Mouse (Mus musculus): Measurements from ENCODE around the gene Fam133b. TPM values are rescaled to one million over a fixed set of nuclear protein-coding genes. Genes with fewer than 3 reads are reported as not detected.

The Fam133b gene
- total RNA-seq (2015) (82.1 and 105 TPM in 2 replicates), total RNA-seq (2017) (98.5 and 129 TPM in 2 replicates)

- ATAC-seq (replicated peaks; ENCODE audit: poor library complexity): peak; percentile 97
Measured at GRCm38 (mm10) chr5:3543629-3544479, at the start of gene Fam133b. TSS of gene Fam133b (plus strand) at chr5:3543833.

- ATAC-seq (replicated peaks; ENCODE audit: poor library complexity): no peak
Measured at GRCm38 (mm10) chr5:3493968-3494367, 49.7 kb upstream of the Fam133b start.

DNA sequence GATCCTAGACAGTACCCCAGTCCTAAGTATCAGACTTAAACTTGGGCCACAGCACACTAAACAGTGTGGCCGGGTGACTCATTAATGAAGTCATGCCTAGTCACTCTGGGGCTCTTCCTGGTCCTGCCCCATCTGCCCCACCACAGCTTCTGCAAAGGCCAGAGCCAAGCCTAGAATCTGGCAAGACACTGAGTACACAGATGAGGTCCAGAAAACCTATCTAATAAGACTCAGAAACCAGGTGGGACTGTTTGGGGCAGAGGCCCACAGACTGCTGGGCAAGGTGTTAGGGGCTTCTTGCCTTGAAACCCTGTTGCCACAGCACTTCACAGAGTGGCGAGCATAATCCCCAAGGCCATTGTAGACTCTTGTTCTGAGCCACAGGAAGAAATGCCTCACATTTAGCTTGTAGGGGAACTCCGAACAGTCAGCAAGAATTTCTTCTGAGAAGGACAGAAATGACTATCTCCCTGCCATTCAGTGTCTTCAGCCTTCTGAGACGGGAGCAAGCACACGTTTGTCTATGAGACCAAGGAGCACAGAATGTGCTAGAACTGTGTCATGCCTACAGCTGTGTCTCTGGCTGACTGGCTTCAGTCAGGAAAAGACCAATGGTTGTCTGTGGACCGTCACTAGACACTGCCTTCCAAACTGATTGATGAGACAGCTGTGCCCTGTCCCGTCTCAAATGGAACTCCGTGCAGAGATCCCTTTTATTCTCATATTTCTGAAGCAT lies 49.0 kb upstream of the Fam133b start:
- ATAC-seq (replicated peaks; ENCODE audit: poor library complexity): peak; percentile 42

GRCm38 (mm10) chr5:3497505-3497925 lies 46.1 kb upstream of the Fam133b start:
- peak; percentile 58 for ATAC-seq (replicated peaks; ENCODE audit: poor library complexity)

DNA sequence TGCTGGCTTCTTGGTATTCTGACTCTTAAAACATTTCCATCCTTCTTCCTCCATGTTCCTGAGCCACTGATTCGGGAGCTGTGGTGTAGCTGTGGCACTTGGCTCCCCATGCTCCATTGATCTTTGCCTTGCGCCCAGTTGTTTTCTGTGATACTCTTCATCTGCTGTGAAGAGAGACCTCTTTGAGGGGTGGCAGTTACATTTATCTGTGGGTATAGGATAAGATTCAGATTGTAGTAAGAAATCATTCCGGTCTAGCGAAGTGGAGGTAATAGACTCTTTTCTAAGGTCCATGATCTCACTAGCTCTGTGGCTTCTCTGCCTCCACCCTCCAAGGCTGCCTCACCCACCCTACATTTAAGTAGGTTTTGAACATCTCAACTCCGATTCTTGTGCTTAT lies 43.3 kb upstream of the Fam133b start:
- ATAC-seq (replicated peaks; ENCODE audit: poor library complexity): no peak

DNA sequence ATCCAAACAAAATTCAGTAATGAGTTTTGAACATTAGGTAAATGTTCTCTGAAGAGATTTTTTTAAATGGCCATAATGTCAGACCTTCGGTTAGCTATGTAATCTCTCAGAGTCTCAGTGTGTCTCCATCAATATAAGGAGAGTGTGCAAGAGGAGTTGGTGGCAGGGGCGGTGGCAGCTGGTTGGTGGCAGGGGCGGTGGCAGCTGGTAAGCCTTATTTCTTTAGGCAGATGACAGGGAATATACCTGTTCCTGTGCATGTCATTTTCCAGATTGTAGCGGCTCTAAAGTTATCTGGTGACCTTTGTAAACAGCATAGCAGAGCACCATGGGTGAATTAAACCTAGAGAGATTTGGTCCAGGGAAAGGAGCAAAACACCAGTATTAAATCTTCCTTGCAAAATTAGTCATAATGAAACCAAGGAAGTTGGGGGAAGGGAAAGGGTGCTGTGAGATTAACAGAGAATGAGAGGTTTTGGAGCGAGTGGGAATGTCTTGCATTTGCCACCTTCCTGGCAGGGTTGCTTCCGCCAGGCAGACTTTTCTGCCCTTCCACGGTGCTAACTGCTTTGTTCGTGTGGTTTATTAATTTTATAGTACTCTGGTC lies 42.6 kb upstream of the Fam133b start:
- no peak for ATAC-seq (replicated peaks; ENCODE audit: poor library complexity)

DNA sequence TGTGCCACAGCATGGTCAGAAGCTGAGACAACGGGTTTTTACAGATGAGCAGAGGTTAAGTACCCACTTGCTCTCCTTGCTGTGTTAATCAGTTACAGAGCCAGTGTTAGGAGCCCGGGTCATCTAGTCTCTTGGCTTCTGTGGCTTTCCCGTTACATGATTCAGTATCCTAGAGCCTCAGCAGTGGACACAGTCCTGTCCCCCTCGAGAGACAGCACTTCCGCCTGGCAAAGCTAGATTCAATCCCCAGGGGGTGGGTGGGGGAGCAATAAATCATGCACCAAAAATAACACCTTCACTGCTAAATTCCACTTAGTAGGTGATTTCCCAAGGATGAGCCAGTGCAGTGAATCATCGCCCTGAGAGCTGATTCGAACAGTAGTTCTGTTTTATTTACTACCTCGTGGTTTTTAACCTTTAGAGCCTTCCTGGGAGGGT lies 42.0 kb upstream of the Fam133b start:
- 0 out of 2 replicates have a peak, but pooled peaks have one; percentile 1 for ATAC-seq (replicated peaks; ENCODE audit: poor library complexity)

- peak; percentile 61 for ATAC-seq (replicated peaks; ENCODE audit: poor library complexity)
Measured at GRCm38 (mm10) chr5:3502610-3503350, 40.9 kb upstream of the Fam133b start.

DNA sequence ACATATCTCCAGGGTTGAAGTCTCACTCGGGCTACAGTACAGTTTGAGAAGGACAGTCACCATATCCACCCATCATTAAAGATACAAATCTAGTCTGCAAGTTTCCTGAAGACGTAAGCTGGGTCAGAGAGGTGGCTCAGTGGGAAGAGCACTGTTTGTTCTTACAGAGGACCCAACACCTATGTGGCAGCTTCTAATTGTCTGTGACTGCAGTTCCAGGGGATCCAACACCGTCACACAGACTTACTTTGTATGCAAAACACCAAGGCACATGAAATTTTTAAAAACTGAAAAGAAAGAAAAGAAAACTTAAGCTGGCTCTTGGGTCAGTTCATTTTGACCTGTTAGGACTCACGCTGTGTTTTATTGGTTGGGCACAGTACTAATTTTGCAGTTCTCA lies 40.3 kb upstream of the Fam133b start:
- no peak for ATAC-seq (replicated peaks; ENCODE audit: poor library complexity)

DNA sequence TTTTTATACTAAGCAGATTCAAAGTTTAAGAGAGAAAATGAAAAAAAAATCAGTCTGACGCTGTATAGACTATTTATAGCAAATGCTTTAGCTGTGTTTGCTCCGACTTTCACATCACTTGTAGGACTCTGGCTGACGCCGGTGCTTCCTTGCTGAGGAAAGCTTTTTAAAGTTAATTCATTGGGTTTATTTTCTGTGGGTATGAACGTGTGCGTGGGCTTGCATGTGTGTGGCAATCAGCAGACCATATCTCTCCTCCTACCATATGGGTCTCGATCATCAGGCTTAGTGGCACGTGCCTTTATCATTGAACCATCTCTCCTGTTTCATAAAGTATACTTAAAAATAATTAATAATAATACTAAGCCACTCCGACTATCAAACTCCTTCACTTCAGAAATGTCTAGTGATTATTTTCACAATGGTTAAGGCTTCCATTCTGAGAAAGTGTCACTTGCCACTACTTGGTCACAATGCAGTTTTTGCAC lies 39.8 kb upstream of the Fam133b start:
- ATAC-seq (replicated peaks; ENCODE audit: poor library complexity): no peak

DNA sequence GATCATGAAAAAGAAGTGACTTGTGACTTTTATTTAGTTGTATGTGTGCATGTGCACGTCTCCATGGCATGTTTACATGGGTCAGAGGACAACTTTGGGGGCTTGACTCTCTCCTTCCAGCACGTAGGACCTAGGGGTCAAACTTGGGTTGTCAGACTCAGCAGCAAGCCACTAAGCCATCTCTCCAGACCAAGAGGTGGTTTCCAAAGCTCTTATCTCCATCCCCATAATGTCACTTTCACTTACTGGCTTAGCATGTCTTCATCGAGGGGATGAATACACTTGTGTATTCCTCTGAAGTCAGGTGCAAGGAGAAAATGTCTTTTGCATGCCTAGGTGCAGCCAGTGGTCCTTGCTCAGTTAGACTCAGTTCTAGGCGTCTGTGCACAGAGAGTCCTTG lies 39.2 kb upstream of the Fam133b start:
- no peak for ATAC-seq (replicated peaks; ENCODE audit: poor library complexity)

- ATAC-seq (replicated peaks; ENCODE audit: poor library complexity): no peak
Measured at GRCm38 (mm10) chr5:3505553-3505952, 38.1 kb upstream of the Fam133b start.

- no peak for ATAC-seq (replicated peaks; ENCODE audit: poor library complexity)
Measured at GRCm38 (mm10) chr5:3508480-3509381, 34.9 kb upstream of the Fam133b start.

DNA sequence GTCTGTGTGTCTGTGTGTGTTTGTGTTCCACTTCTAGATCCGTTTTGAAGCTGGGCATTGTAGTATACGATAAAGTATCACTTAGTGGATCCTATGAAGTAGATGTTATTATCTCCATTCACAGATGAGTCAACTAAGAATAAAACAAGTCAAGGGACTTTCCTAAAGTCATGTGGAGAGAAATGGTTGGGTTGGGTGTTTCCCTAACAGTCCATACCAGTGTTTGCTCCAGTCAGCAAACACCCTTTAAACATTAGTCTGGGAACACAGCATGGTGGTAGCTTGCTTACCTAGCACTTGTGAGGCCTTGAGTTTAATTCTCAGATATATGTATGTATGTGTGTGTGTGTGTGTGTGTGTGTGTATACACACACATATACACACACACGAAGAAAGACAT lies 34.1 kb upstream of the Fam133b start:
- 0 out of 2 replicates have a peak, but pooled peaks have one; percentile 5 for ATAC-seq (replicated peaks; ENCODE audit: poor library complexity)

- no peak for ATAC-seq (replicated peaks; ENCODE audit: poor library complexity)
Measured at GRCm38 (mm10) chr5:3511097-3511795, 32.4 kb upstream of the Fam133b start.

DNA sequence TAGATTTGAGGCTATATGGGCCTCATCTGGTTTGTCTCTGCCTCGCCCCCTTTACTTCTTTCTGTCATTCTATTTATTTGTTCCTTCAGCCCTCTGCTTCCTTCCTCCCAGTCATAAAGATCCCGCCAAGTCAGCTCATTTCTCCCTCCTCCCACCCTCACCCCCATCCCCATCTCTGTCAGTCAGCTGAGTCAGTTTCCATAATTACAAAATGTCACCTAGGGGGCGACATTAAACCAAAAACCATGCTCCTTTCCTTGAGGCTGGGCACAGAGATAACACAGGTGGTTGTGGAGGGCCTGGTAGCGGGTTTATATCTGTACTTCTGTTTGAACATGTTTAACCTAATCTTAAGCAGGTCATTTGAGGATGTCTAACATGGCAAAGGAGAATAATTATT lies 31.0 kb upstream of the Fam133b start:
- peak; percentile 67 for ATAC-seq (replicated peaks; ENCODE audit: poor library complexity)

DNA sequence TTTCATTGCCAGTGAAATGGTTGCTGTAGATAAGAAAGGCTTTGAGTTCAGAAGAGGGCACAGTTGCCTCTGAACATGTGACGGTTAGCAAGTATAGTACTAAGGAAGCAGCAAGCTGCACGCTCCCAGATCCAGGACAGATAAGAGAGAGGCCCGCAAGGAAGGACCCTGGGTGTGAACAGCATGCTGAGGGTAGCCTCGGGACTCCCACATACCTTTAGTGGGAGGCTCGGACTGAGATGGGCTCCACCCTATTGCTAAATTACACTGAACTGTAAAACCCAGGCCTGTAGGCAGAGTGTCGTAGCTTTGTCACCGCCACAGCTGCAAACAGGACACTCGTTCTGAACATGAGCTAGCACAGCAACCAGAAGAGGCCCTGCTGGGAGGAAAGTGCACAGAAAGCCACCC lies 28.7 kb upstream of the Fam133b start:
- ATAC-seq (replicated peaks; ENCODE audit: poor library complexity): peak; percentile 22

GRCm38 (mm10) chr5:3515477-3515876 lies 28.2 kb upstream of the Fam133b start:
- no peak for ATAC-seq (replicated peaks; ENCODE audit: poor library complexity)
